In the genomic region with DNA sequence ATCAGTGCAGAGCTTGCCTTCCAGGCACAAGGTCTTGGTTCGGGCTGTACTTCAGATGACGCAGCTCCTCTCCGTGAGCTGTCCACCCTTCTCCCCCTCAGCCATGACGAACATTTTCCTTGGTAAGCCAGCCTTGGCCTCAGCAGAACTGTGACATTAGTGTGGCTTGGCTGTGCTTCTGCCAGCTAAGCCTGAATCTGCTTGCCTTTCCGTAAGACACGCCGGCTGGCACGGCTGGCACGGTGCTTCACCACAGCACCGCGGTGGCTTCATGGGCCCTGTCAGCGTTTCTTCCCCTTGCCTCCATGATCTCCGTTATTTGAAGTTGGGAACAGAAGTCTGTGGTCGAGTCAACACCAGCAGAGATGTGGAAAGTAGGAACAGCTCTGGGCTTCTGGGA, we compare ENCODE assay signal across 24 mouse cellular contexts.
A peak's percentile ranks its signal among the peaks of the same experiment; 100 is the strongest.
DNase-seq lines count a peak whose midpoint lies in the region; ATAC-seq and TF ChIP-seq lines count a peak whose summit lies in the region.
"Had no signal": no experiment of that assay in that cellular context is flagged by ENCODE, and none has a peak within 500 bp of the region (broad histone marks: within the 10 kb centered on the region; RNA-seq: fewer than 3 reads in every experiment).

No protein-coding gene starts in this region.

- H3K9ac ChIP-seq in forebrain, embryonic 11.5 days (ENCODE audit: low read length), result no peak overlapping the region
- no peak overlapping the region for H3K9ac ChIP-seq in hindbrain, embryonic 14.5 days
- H3K9ac ChIP-seq: embryonic facial prominence, embryonic 12.5 days; forebrain, embryonic 12.5 days; hindbrain, embryonic 15.5 days; intestine, embryonic 15.5 days; limb, embryonic 12.5 days; liver, embryonic 12.5 days; midbrain, embryonic 13.5 days had no signal

- no peak overlapping the region for H3K4me2 ChIP-seq in forebrain, embryonic 11.5 days (ENCODE audit: low read depth, low read length, severe bottlenecking)
- H3K4me2 ChIP-seq in hindbrain, embryonic 14.5 days (replicated peaks), result no peak overlapping the region
- H3K4me2 ChIP-seq: embryonic facial prominence, embryonic 12.5 days; forebrain, embryonic 12.5 days; hindbrain, embryonic 15.5 days; intestine, embryonic 15.5 days; limb, embryonic 12.5 days; liver, embryonic 12.5 days; midbrain, embryonic 13.5 days had no signal

- H3K4me3 ChIP-seq in E14TG2a.4 (replicated peaks; ENCODE audit: low read length), result 0 out of 2 replicates have a peak overlapping the region, but pooled peaks have one; percentile 1
- H3K4me3 ChIP-seq in gastrocnemius, adult 2 months, result peak overlapping the region; percentile 63
- H3K4me3 ChIP-seq in forebrain, embryonic 11.5 days (ENCODE audit: low read depth, low read length), result no peak overlapping the region
- no peak overlapping the region for H3K4me3 ChIP-seq in hindbrain, embryonic 14.5 days (replicated peaks; ENCODE audit: low read length)
- H3K4me3 ChIP-seq: embryonic facial prominence, embryonic 12.5 days; forebrain, embryonic 12.5 days; heart, embryonic 10.5 days; hindbrain, embryonic 15.5 days; intestine, embryonic 15.5 days; limb, embryonic 12.5 days; liver, embryonic 12.5 days; midbrain, embryonic 13.5 days had no signal

- peaks cover 31% of the 10 kb centered on the region for H3K27me3 ChIP-seq in E14TG2a.4 (ENCODE audit: insufficient read depth, low read length)
- no peaks in the 10 kb centered on the region for H3K27me3 ChIP-seq in forebrain, embryonic 11.5 days (ENCODE audit: control insufficient read depth, insufficient read depth, low read length)
- no peaks in the 10 kb centered on the region for H3K27me3 ChIP-seq in hindbrain, embryonic 14.5 days (ENCODE audit: control insufficient read depth, insufficient read depth, low read length)
- H3K27me3 ChIP-seq: embryonic facial prominence, embryonic 12.5 days; hindbrain, embryonic 15.5 days; intestine, embryonic 15.5 days; limb, embryonic 12.5 days; liver, embryonic 12.5 days; midbrain, embryonic 13.5 days had no signal

- no peak for ATAC-seq in forebrain, embryonic 11.5 days (replicated peaks; ENCODE audit: low FRiP score)
- no peak for ATAC-seq in hindbrain, embryonic 14.5 days (ENCODE audit: low FRiP score)
- ATAC-seq: intestine, embryonic 15.5 days; liver, embryonic 12.5 days; midbrain, embryonic 13.5 days had no signal

- H3K36me3 ChIP-seq in E14TG2a.4 (ENCODE audit: insufficient read depth, low read length), result no peaks in the 10 kb centered on the region
- H3K36me3 ChIP-seq in forebrain, embryonic 11.5 days (ENCODE audit: control insufficient read depth, insufficient read depth, low read length), result no peaks in the 10 kb centered on the region
- no peaks in the 10 kb centered on the region for H3K36me3 ChIP-seq in hindbrain, embryonic 14.5 days (replicated peaks; ENCODE audit: control insufficient read depth, insufficient read depth)
- H3K36me3 ChIP-seq: embryonic facial prominence, embryonic 12.5 days; forebrain, embryonic 12.5 days; heart, embryonic 10.5 days; hindbrain, embryonic 15.5 days; intestine, embryonic 15.5 days; limb, embryonic 12.5 days; liver, embryonic 12.5 days; midbrain, embryonic 13.5 days had no signal

- DNase-seq in cerebellum, postnatal 14 days, result peak; percentile 48 to 50
- DNase-seq in cerebellum, adult 18-20 months, result no peak
- DNase-seq in adrenal gland, adult 2 months, result peak; percentile 91
- DNase-seq in gastrocnemius, adult 2 months, result peak; percentile 82
- no peak for DNase-seq in lung, postnatal 14 days
- DNase-seq in forebrain, embryonic 11.5 days (ENCODE audit: low spot score), result no peak
- DNase-seq in hindbrain, embryonic 14.5 days (ENCODE audit: low spot score), result no peak
- DNase-seq: heart, postnatal 4 days; kidney, adult 9 months; kidney, postnatal 14 days; lung, adult 18-20 months; retina, postnatal 1 day; right cerebral cortex, postnatal 25 days; thymus, adult 18-20 months; thymus, postnatal 36 days had no signal

- peak overlapping the region; percentile 85 for H3K27ac ChIP-seq in gastrocnemius, adult 2 months
- no peak overlapping the region for H3K27ac ChIP-seq in forebrain, embryonic 11.5 days (ENCODE audit: low read depth, low read length)
- no peak overlapping the region for H3K27ac ChIP-seq in hindbrain, embryonic 14.5 days
- H3K27ac ChIP-seq: embryonic facial prominence, embryonic 12.5 days; forebrain, embryonic 12.5 days; heart, embryonic 10.5 days; hindbrain, embryonic 15.5 days; intestine, embryonic 15.5 days; limb, embryonic 12.5 days; liver, embryonic 12.5 days; midbrain, embryonic 13.5 days had no signal

- TF ChIP-seq CTCF in E14TG2a.4 (conservative IDR thresholded peaks at IDR 0.05; ENCODE audit: low read length), result no peak
- TF ChIP-seq CTCF in gastrocnemius, adult 2 months (IDR thresholded peaks at IDR 0.05), result no peak

- intact Hi-C loops in gastrocnemius, adult 2 months (cut with DNase I), result loop anchor here (5.0 kb wide), 2 partner anchors 43 to 47 kb away; no protein-coding TSS in a partner anchor

- H3K4me1 ChIP-seq in E14TG2a.4 (replicated peaks; ENCODE audit: low read depth, low read length), result peaks cover 26% of the 10 kb centered on the region; the same call in 1 of the 2 replicates
- no peaks in the 10 kb centered on the region; the same call in 1 of the 2 replicates for H3K4me1 ChIP-seq in forebrain, embryonic 11.5 days (replicated peaks; ENCODE audit: control insufficient read depth, insufficient read depth, low read length)
- no peaks in the 10 kb centered on the region for H3K4me1 ChIP-seq in hindbrain, embryonic 14.5 days (replicated peaks; ENCODE audit: control insufficient read depth, insufficient read depth, low read length)
- H3K4me1 ChIP-seq: liver, embryonic 12.5 days had no signal

- H3K9me3 ChIP-seq in E14TG2a.4 (ENCODE audit: low read length), result no peaks in the 10 kb centered on the region
- no peaks in the 10 kb centered on the region for H3K9me3 ChIP-seq in forebrain, embryonic 11.5 days (ENCODE audit: control insufficient read depth, low read length)
- no peaks in the 10 kb centered on the region for H3K9me3 ChIP-seq in hindbrain, embryonic 14.5 days (ENCODE audit: control insufficient read depth, low read length)
- H3K9me3 ChIP-seq: embryonic facial prominence, embryonic 12.5 days; forebrain, embryonic 12.5 days; heart, embryonic 10.5 days; hindbrain, embryonic 15.5 days; intestine, embryonic 15.5 days; limb, embryonic 12.5 days; liver, embryonic 12.5 days; midbrain, embryonic 13.5 days had no signal

- WGBS in forebrain, embryonic 11.5 days, result 93% methylated on average over 14 of the region's 14 CpGs
- 92% methylated on average over 14 of the region's 14 CpGs for WGBS in hindbrain, embryonic 14.5 days

Comparison
In these comparisons a context has a peak if more than half of its experiments do, and no peak if none do; other contexts are left out.
1. DNase-seq: peak in cerebellum, postnatal 14 days (2 of 2), adrenal gland, adult 2 months (single experiment) and gastrocnemius, adult 2 months (single experiment); none in cerebellum, adult 18-20 months (0 of 2), lung, postnatal 14 days (single experiment), forebrain, embryonic 11.5 days (single experiment) and hindbrain, embryonic 14.5 days (single experiment).
2. H3K4me3 ChIP-seq: peak in E14TG2a.4 (single experiment) and gastrocnemius, adult 2 months (single experiment); none in forebrain, embryonic 11.5 days (single experiment) and hindbrain, embryonic 14.5 days (single experiment).